Comparison of ENCODE assay signal across 8 mouse cellular contexts in genomic region chr4:154825662-154826061, GRCm38 (mm10). TPM values are rescaled to one million over a fixed set of nuclear protein-coding genes. Genes with fewer than 3 reads are reported as not detected.
DNase-seq lines count a peak whose midpoint lies in the region; ATAC-seq and TF ChIP-seq lines count a peak whose summit lies in the region.

No protein-coding gene starts in this region.

- no peak overlapping the region for H3K4me3 ChIP-seq in limb, embryonic 14.5 days (replicated peaks; ENCODE audit: low read length)
- H3K4me3 ChIP-seq in midbrain, postnatal 0 days (ENCODE audit: low read depth, low read length): no peak overlapping the region

- DNase-seq in A20 (ENCODE audit: low read depth, low spot score) (peak; percentile 49), NIH3T3 (ENCODE audit: low read depth) (peak; percentile 70)
- DNase-seq in cerebellum, postnatal 4 days (ENCODE audit: low spot score in 2 of 2): peak; percentile 45 to 74
- DNase-seq in heart, adult 18-20 months: peak; percentile 48 to 81
- peak; percentile 26 for DNase-seq in kidney, adult 11 months
- DNase-seq in limb, embryonic 14.5 days (ENCODE audit: low spot score): peak; percentile 40
- peak; percentile 72 for DNase-seq in midbrain, postnatal 0 days (ENCODE audit: low spot score)
- peak; percentile 22 for DNase-seq in thymus, postnatal 25 days

- H3K27me3 ChIP-seq in limb, embryonic 14.5 days (ENCODE audit: control insufficient read depth, insufficient read depth, low read length): no peaks in the 10 kb centered on the region
- no peaks in the 10 kb centered on the region for H3K27me3 ChIP-seq in midbrain, postnatal 0 days (ENCODE audit: insufficient read depth, low read length)

- H3K36me3 ChIP-seq in limb, embryonic 14.5 days (ENCODE audit: control insufficient read depth, insufficient read depth, low read length): no peaks in the 10 kb centered on the region
- no peaks in the 10 kb centered on the region for H3K36me3 ChIP-seq in midbrain, postnatal 0 days (ENCODE audit: insufficient read depth, low read length)

- WGBS in limb, embryonic 14.5 days: 33% methylated on average over 6 of the region's 6 CpGs
- WGBS in midbrain, postnatal 0 days: 33% methylated on average over 6 of the region's 6 CpGs

- no peak overlapping the region for H3K4me2 ChIP-seq in limb, embryonic 14.5 days (replicated peaks; ENCODE audit: low read depth, low read length, severe bottlenecking)
- no peak overlapping the region for H3K4me2 ChIP-seq in midbrain, postnatal 0 days (ENCODE audit: low read depth, low read length, poor library complexity, severe bottlenecking)

- ATAC-seq in limb, embryonic 14.5 days (ENCODE audit: low FRiP score, low read depth): peak; percentile 55
- ATAC-seq in midbrain, postnatal 0 days (ENCODE audit: low FRiP score): peak; percentile 49; the same call in 1 of the 2 replicates

- no peak for TF ChIP-seq POLR2A in limb, embryonic 14.5 days (IDR thresholded peaks at IDR 0.05; ENCODE audit: borderline replicate concordance, extremely low read depth, insufficient read depth, insufficient read length)

- H3K9ac ChIP-seq in limb, embryonic 14.5 days (ENCODE audit: low read depth, low read length, severe bottlenecking): no peak overlapping the region
- no peak overlapping the region for H3K9ac ChIP-seq in midbrain, postnatal 0 days (replicated peaks; ENCODE audit: low read length, poor library complexity, severe bottlenecking)

- TF ChIP-seq CTCF in midbrain, postnatal 0 days (IDR thresholded peaks at IDR 0.05): peak; percentile 99

- no peaks in the 10 kb centered on the region for H3K9me3 ChIP-seq in limb, embryonic 14.5 days (ENCODE audit: control insufficient read depth, low read length)
- H3K9me3 ChIP-seq in midbrain, postnatal 0 days (ENCODE audit: low read length): no peaks in the 10 kb centered on the region

- H3K27ac ChIP-seq in limb, embryonic 14.5 days (replicated peaks; ENCODE audit: low read depth, low read length): no peak overlapping the region
- no peak overlapping the region for H3K27ac ChIP-seq in midbrain, postnatal 0 days (ENCODE audit: low read depth, low read length)

- H3K4me1 ChIP-seq in limb, embryonic 14.5 days (ENCODE audit: control insufficient read depth, insufficient read depth, low read length): peaks cover 4% of the 10 kb centered on the region; the same call in 1 of the 2 replicates
- no peaks in the 10 kb centered on the region for H3K4me1 ChIP-seq in midbrain, postnatal 0 days (ENCODE audit: insufficient read depth, low read length)

RNA-seq across cellular contexts. Expression of gene Ttc34, which starts 11.6 kb away (rescaled TPM):
- under 1 TPM; 0.15 to 0.18 TPM for total RNA-seq in heart, adult 18-20 months (2021)
- polyA plus RNA-seq in limb, embryonic 14.5 days (2012; rRNA removed): 0.09 and 0.13 TPM in 2 replicates
- 0.06 and 0.10 TPM in 2 replicates for polyA plus RNA-seq in limb, embryonic 14.5 days (2014; fragmentation: Nextera tagmentation; extraction: Ambion mirVana)
- total RNA-seq in midbrain, postnatal 0 days (2014; rRNA removed): 2.5 and 3.9 TPM in 2 replicates
- polyA plus RNA-seq in midbrain, postnatal 0 days (2015; fragmentation: Nextera tagmentation; extraction: Ambion mirVana): 2.9 and 3.3 TPM in 2 replicates

RNA-seq across cellular contexts. Expression of gene Mmel1, which starts 43.7 kb away (rescaled TPM):
- under 1 TPM; 0.10 to 0.13 TPM for total RNA-seq in heart, adult 18-20 months (2021)
- 0.11 and 0.15 TPM in 2 replicates for polyA plus RNA-seq in limb, embryonic 14.5 days (2012; rRNA removed)
- polyA plus RNA-seq in limb, embryonic 14.5 days (2014; fragmentation: Nextera tagmentation; extraction: Ambion mirVana): 0.10 TPM in 1 of 2 replicates, not detected in the other
- total RNA-seq in midbrain, postnatal 0 days (2014; rRNA removed): 0.76 and 0.82 TPM in 2 replicates
- 0.89 and 0.93 TPM in 2 replicates for polyA plus RNA-seq in midbrain, postnatal 0 days (2015; fragmentation: Nextera tagmentation; extraction: Ambion mirVana)

Comparison
In these comparisons a context has a peak if more than half of its experiments do, and no peak if none do; other contexts are left out.
1. DNase-seq: peak in every context shown above with its lines; median percentile 72 in midbrain, postnatal 0 days; 70 in NIH3T3; 64 in heart, adult 18-20 months; 60 in cerebellum, postnatal 4 days; 49 in A20; 40 in limb, embryonic 14.5 days; 26 in kidney, adult 11 months; 22 in thymus, postnatal 25 days.